In the genomic region with DNA sequence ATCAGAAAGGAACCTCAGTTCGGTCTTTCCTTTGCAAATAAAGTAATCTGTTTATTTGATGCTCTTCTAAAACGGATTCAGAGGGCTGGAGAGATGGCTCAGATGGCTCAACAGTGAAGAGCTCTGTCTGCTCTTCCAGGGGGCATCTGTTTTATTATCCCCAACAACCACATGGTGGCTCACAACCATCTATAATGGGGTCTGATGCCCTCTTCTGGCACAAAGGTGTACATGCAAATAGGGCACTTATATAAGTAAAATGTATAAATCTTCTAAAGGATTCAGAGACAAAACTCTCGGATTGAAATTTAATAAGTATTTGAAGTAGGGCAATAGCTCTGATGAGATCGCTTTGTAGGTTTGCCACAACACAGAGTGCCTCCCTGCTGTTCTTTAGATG, we compare ENCODE assay signal across 9 mouse cellular contexts. TPM values are rescaled to one million over a fixed set of nuclear protein-coding genes. Genes with fewer than 3 reads are reported as not detected.
DNase-seq lines count a peak whose midpoint lies in the region; ATAC-seq lines count a peak whose summit lies in the region.
"Had no signal": no experiment of that assay in that cellular context is flagged by ENCODE, and none has a peak within 500 bp of the region (broad histone marks: within the 10 kb centered on the region; RNA-seq: fewer than 3 reads in every experiment).

No protein-coding gene starts in this region.

- WGBS in forebrain, embryonic 15.5 days, result 74% methylated on average over 4 of the region's 4 CpGs

- H3K36me3 ChIP-seq in forebrain, embryonic 15.5 days, result peaks cover 15% of the 10 kb centered on the region

- ATAC-seq in activated CD4-positive, CD25-positive, alpha-beta regulatory T cell, adult 4 months, result peak; percentile 41
- ATAC-seq in forebrain, embryonic 15.5 days (replicated peaks), result no peak

- peaks cover 3% of the 10 kb centered on the region; the same call in 1 of the 2 replicates for H3K9me3 ChIP-seq in forebrain, embryonic 15.5 days
- H3K9me3 ChIP-seq: limb, embryonic 15.5 days had no signal

- peaks cover 18% of the 10 kb centered on the region for H3K4me1 ChIP-seq in forebrain, embryonic 15.5 days

- DNase-seq in cerebellum, adult 18-20 months, result peak; percentile 33 to 39
- no peak for DNase-seq in cerebellum, adult 11 months
- peak; percentile 28 to 69 for DNase-seq in left cerebral cortex, postnatal 25 days (ENCODE audit: low spot score in 2 of 2)
- no peak for DNase-seq in left cerebral cortex, postnatal 4 days
- DNase-seq in naive thymus-derived CD4-positive, alpha-beta T cell, adult 2 months (ENCODE audit: low read depth), result peak; percentile 79
- DNase-seq in adrenal gland, postnatal 25 days, result no peak

- intact Hi-C loops in left cerebral cortex, postnatal 25 days (cut with DNase I), result loop anchor here (5.0 kb wide), 1 partner anchor 36 kb away; no protein-coding TSS in a partner anchor
- intact Hi-C loops in left cerebral cortex, postnatal 4 days (cut with DNase I), result no loop called here

- H3K4me2 ChIP-seq in forebrain, embryonic 15.5 days (replicated peaks), result no peak overlapping the region
- H3K4me2 ChIP-seq: limb, embryonic 15.5 days had no signal

- H3K27me3 ChIP-seq in forebrain, embryonic 15.5 days, result no peaks in the 10 kb centered on the region
- H3K27me3 ChIP-seq: limb, embryonic 15.5 days had no signal

- H3K27ac ChIP-seq in forebrain, embryonic 15.5 days (replicated peaks), result no peak overlapping the region; the same call in 1 of the 2 replicates
- H3K27ac ChIP-seq: limb, embryonic 15.5 days had no signal

- H3K9ac ChIP-seq in forebrain, embryonic 15.5 days (replicated peaks), result no peak overlapping the region
- H3K9ac ChIP-seq: limb, embryonic 15.5 days had no signal

- no peak overlapping the region for H3K4me3 ChIP-seq in forebrain, embryonic 15.5 days
- H3K4me3 ChIP-seq: limb, embryonic 15.5 days had no signal

RNA-seq across cellular contexts. Expression of gene Klhdc9, which starts 2.2 kb away (rescaled TPM):
- total RNA-seq in left cerebral cortex, postnatal 25 days (2021), result 1 to 10 TPM; 6.2 TPM
- total RNA-seq in left cerebral cortex, postnatal 4 days (2021), result 1 to 10 TPM; 4.4 to 4.8 TPM
- under 1 TPM in 1 of 2 experiments, not detected in 1; 0.48 TPM for polyA plus RNA-seq in activated CD4-positive, CD25-positive, alpha-beta regulatory T cell, adult 4 months (2017; shearing (Covaris generic))
- 3.8 and 4.0 TPM in 2 replicates for polyA plus RNA-seq in forebrain, embryonic 15.5 days (2015; fragmentation: Nextera tagmentation; extraction: Ambion mirVana)
- 1.4 and 4.9 TPM in 2 replicates for total RNA-seq in adrenal gland, postnatal 25 days (2021)

RNA-seq across cellular contexts. Expression of gene Nectin4, which starts 11.5 kb away (rescaled TPM):
- total RNA-seq in left cerebral cortex, postnatal 25 days (2021), result 1 to 10 TPM; 1.9 to 2.1 TPM
- 1 to 10 TPM in 1 of 2 experiments, under 1 TPM in 1; 0.88 to 1.2 TPM for total RNA-seq in left cerebral cortex, postnatal 4 days (2021)
- under 1 TPM in 1 of 2 experiments, not detected in 1; 0.09 TPM for polyA plus RNA-seq in activated CD4-positive, CD25-positive, alpha-beta regulatory T cell, adult 4 months (2017; shearing (Covaris generic))
- polyA plus RNA-seq in forebrain, embryonic 15.5 days (2015; fragmentation: Nextera tagmentation; extraction: Ambion mirVana), result 0.49 and 0.74 TPM in 2 replicates
- total RNA-seq in adrenal gland, postnatal 25 days (2021), result 0.12 TPM in 1 of 2 replicates, not detected in the other

RNA-seq across cellular contexts. Expression of gene Pfdn2, which starts 13.0 kb away (rescaled TPM):
- 100 to 1,000 TPM; 154 to 158 TPM for total RNA-seq in left cerebral cortex, postnatal 25 days (2021)
- 100 to 1,000 TPM; 112 to 125 TPM for total RNA-seq in left cerebral cortex, postnatal 4 days (2021)
- polyA plus RNA-seq in activated CD4-positive, CD25-positive, alpha-beta regulatory T cell, adult 4 months (2017; shearing (Covaris generic)), result 10 to 100 TPM; 34.7 to 60.5 TPM
- polyA plus RNA-seq in forebrain, embryonic 15.5 days (2015; fragmentation: Nextera tagmentation; extraction: Ambion mirVana), result 146 and 149 TPM in 2 replicates
- total RNA-seq in adrenal gland, postnatal 25 days (2021), result 140 and 145 TPM in 2 replicates

RNA-seq across cellular contexts. Expression of gene Nit1, which starts 13.0 kb away (rescaled TPM):
- total RNA-seq in left cerebral cortex, postnatal 25 days (2021), result 10 to 100 TPM; 42.2 to 43.4 TPM
- 10 to 100 TPM; 35.3 to 36.8 TPM for total RNA-seq in left cerebral cortex, postnatal 4 days (2021)
- 10 to 100 TPM; 26.3 to 29.7 TPM for polyA plus RNA-seq in activated CD4-positive, CD25-positive, alpha-beta regulatory T cell, adult 4 months (2017; shearing (Covaris generic))
- polyA plus RNA-seq in forebrain, embryonic 15.5 days (2015; fragmentation: Nextera tagmentation; extraction: Ambion mirVana), result 57.8 and 62.0 TPM in 2 replicates
- 83.2 and 86.9 TPM in 2 replicates for total RNA-seq in adrenal gland, postnatal 25 days (2021)

RNA-seq across cellular contexts. Expression of gene Dedd, which starts 29.5 kb away (rescaled TPM):
- 10 to 100 TPM; 38.2 to 39.8 TPM for total RNA-seq in left cerebral cortex, postnatal 25 days (2021)
- 10 to 100 TPM; 38.4 to 45.9 TPM for total RNA-seq in left cerebral cortex, postnatal 4 days (2021)
- 10 to 100 TPM; 33.7 to 35.2 TPM for polyA plus RNA-seq in activated CD4-positive, CD25-positive, alpha-beta regulatory T cell, adult 4 months (2017; shearing (Covaris generic))
- 56.6 and 57.3 TPM in 2 replicates for polyA plus RNA-seq in forebrain, embryonic 15.5 days (2015; fragmentation: Nextera tagmentation; extraction: Ambion mirVana)
- total RNA-seq in adrenal gland, postnatal 25 days (2021), result 35.9 and 36.5 TPM in 2 replicates

Comparison
In these comparisons a context has a peak if more than half of its experiments do, and no peak if none do; other contexts are left out.
1. DNase-seq: peak in cerebellum, adult 18-20 months (2 of 2), left cerebral cortex, postnatal 25 days (2 of 2) and naive thymus-derived CD4-positive, alpha-beta T cell, adult 2 months (single experiment); none in cerebellum, adult 11 months (single experiment), left cerebral cortex, postnatal 4 days (single experiment) and adrenal gland, postnatal 25 days (single experiment).